In the genomic region with DNA sequence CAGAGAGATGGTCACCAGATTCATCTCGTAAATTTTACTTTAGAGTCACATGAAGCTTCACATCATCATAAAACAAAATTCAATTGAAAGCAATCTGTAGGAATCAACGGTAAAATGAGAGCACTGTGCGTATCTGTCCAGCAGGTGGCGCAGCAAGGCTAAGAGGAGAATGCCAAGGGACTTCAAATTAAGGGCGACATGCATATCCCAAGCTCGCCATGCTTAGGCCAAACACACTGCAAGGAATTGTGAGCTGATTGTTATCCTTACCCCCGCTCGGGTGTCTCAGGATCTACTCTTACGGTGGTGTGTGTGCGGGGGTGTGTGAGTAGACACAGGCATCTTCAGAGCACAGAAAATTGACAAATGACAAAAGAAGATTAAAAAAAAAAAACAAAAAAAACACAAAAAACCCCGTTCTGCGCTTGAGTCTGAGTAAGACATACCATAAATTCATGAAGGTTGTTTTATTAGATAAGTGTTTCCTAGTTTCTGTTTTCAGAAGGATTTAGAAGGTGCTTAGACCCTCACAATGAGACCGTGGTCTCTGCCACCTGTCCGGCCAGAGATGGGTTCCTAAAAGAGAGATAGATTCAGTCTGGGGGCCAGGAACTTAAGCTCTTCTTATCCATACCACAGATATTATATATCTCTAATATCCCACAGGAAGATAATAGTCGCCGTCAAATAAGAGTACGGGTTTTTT, we compare ENCODE assay signal across 8 mouse cellular contexts.
DNase-seq lines count a peak whose midpoint lies in the region; ATAC-seq lines count a peak whose summit lies in the region.

No protein-coding gene starts in this region.

- H3K9me3 ChIP-seq in embryonic facial prominence, embryonic 11.5 days (replicated peaks; ENCODE audit: control insufficient read depth, low read length) = no peaks in the 10 kb centered on the region
- H3K9me3 ChIP-seq in limb, embryonic 12.5 days = no peaks in the 10 kb centered on the region
- no peaks in the 10 kb centered on the region for H3K9me3 ChIP-seq in midbrain, embryonic 16.5 days (replicated peaks; ENCODE audit: control insufficient read depth, low read length, poor library complexity, severe bottlenecking)
- H3K9me3 ChIP-seq in stomach, embryonic 16.5 days (replicated peaks; ENCODE audit: control insufficient read depth, low read length) = no peaks in the 10 kb centered on the region

- H3K9ac ChIP-seq in embryonic facial prominence, embryonic 11.5 days (replicated peaks; ENCODE audit: low read length) = no peak overlapping the region
- no peak overlapping the region for H3K9ac ChIP-seq in limb, embryonic 12.5 days (replicated peaks)
- peak overlapping the region; percentile 52; the same call in 1 of the 2 replicates for H3K9ac ChIP-seq in midbrain, embryonic 16.5 days (ENCODE audit: low read depth, low read length)
- no peak overlapping the region for H3K9ac ChIP-seq in stomach, embryonic 16.5 days (ENCODE audit: low read length)

- H3K36me3 ChIP-seq in embryonic facial prominence, embryonic 11.5 days (replicated peaks; ENCODE audit: control insufficient read depth, insufficient read depth, low read depth, low read length) = no peaks in the 10 kb centered on the region
- no peaks in the 10 kb centered on the region for H3K36me3 ChIP-seq in limb, embryonic 12.5 days
- H3K36me3 ChIP-seq in midbrain, embryonic 16.5 days (ENCODE audit: control insufficient read depth, insufficient read depth, low read length) = no peaks in the 10 kb centered on the region
- no peaks in the 10 kb centered on the region for H3K36me3 ChIP-seq in stomach, embryonic 16.5 days (ENCODE audit: control insufficient read depth, insufficient read depth, low read length)

- H3K4me3 ChIP-seq in embryonic facial prominence, embryonic 11.5 days (ENCODE audit: low read depth, low read length) = no peak overlapping the region
- H3K4me3 ChIP-seq in limb, embryonic 12.5 days (replicated peaks) = no peak overlapping the region
- H3K4me3 ChIP-seq in midbrain, embryonic 16.5 days (ENCODE audit: low read depth, low read length) = peak overlapping the region; percentile 19; the same call in 1 of the 2 replicates
- H3K4me3 ChIP-seq in stomach, embryonic 16.5 days (replicated peaks; ENCODE audit: low read length) = no peak overlapping the region

- no peak overlapping the region for H3K27ac ChIP-seq in embryonic facial prominence, embryonic 11.5 days (replicated peaks; ENCODE audit: low read depth, low read length)
- H3K27ac ChIP-seq in limb, embryonic 12.5 days = no peak overlapping the region
- H3K27ac ChIP-seq in midbrain, embryonic 16.5 days (ENCODE audit: low read length) = no peak overlapping the region
- no peak overlapping the region for H3K27ac ChIP-seq in stomach, embryonic 16.5 days (ENCODE audit: low read length)

- peak; percentile 56; the same call in 1 of the 2 replicates for ATAC-seq in embryonic facial prominence, embryonic 11.5 days (replicated peaks; ENCODE audit: insufficient number of reproducible peaks, low FRiP score, low TSS enrichment, low read depth)
- no peak for ATAC-seq in limb, embryonic 12.5 days (ENCODE audit: insufficient number of reproducible peaks, insufficient read depth, low FRiP score, low TSS enrichment, low read depth)
- ATAC-seq in midbrain, embryonic 16.5 days = peak; percentile 90
- ATAC-seq in stomach, embryonic 16.5 days (ENCODE audit: insufficient read depth, low FRiP score) = no peak

- DNase-seq in gastrocnemius, adult 18-20 months (ENCODE audit: low spot score) = peak; percentile 39
- no peak for DNase-seq in gastrocnemius, adult 8-10 months (ENCODE audit: low spot score in 2 of 2)
- DNase-seq in embryonic facial prominence, embryonic 11.5 days (ENCODE audit: low spot score) = peak; percentile 90
- DNase-seq in heart, adult 9 months (ENCODE audit: low spot score in 2 of 2) = peak; percentile 2 to 24
- peak; percentile 62 for DNase-seq in kidney, adult 9 months

- H3K27me3 ChIP-seq in embryonic facial prominence, embryonic 11.5 days (ENCODE audit: control insufficient read depth, insufficient read depth, low read length) = no peaks in the 10 kb centered on the region
- no peaks in the 10 kb centered on the region for H3K27me3 ChIP-seq in limb, embryonic 12.5 days
- H3K27me3 ChIP-seq in midbrain, embryonic 16.5 days (ENCODE audit: control insufficient read depth, insufficient read depth, low read depth, low read length) = no peaks in the 10 kb centered on the region
- H3K27me3 ChIP-seq in stomach, embryonic 16.5 days (ENCODE audit: control insufficient read depth, insufficient read depth, low read length) = no peaks in the 10 kb centered on the region

- 15% methylated on average over 17 of the region's 17 CpGs for WGBS in embryonic facial prominence, embryonic 11.5 days
- 17% methylated on average over 17 of the region's 17 CpGs for WGBS in limb, embryonic 12.5 days
- 16% methylated on average over 17 of the region's 17 CpGs for WGBS in midbrain, embryonic 16.5 days
- 16% methylated on average over 17 of the region's 17 CpGs for WGBS in stomach, embryonic 16.5 days

- peak overlapping the region; percentile 8 for H3K4me2 ChIP-seq in embryonic facial prominence, embryonic 11.5 days (ENCODE audit: low read depth, low read length)
- peak overlapping the region; percentile 33; the same call in 1 of the 2 replicates for H3K4me2 ChIP-seq in limb, embryonic 12.5 days
- H3K4me2 ChIP-seq in midbrain, embryonic 16.5 days (ENCODE audit: low read length) = peak overlapping the region; percentile 56
- peak overlapping the region; percentile 24; the same call in 1 of the 2 replicates for H3K4me2 ChIP-seq in stomach, embryonic 16.5 days (ENCODE audit: low read depth, low read length)

- H3K4me1 ChIP-seq in embryonic facial prominence, embryonic 11.5 days (ENCODE audit: control insufficient read depth, insufficient read depth, low read length) = no peaks in the 10 kb centered on the region
- no peaks in the 10 kb centered on the region for H3K4me1 ChIP-seq in limb, embryonic 12.5 days (replicated peaks)
- H3K4me1 ChIP-seq in midbrain, embryonic 16.5 days (ENCODE audit: control insufficient read depth, insufficient read depth, low read length) = peaks cover 4% of the 10 kb centered on the region
- no peaks in the 10 kb centered on the region for H3K4me1 ChIP-seq in stomach, embryonic 16.5 days (ENCODE audit: control insufficient read depth, insufficient read depth, low read length)

Comparison
In these comparisons a context has a peak if more than half of its experiments do, and no peak if none do; other contexts are left out.
1. DNase-seq: peak in gastrocnemius, adult 18-20 months (single experiment), embryonic facial prominence, embryonic 11.5 days (single experiment), heart, adult 9 months (2 of 2) and kidney, adult 9 months (single experiment); none in gastrocnemius, adult 8-10 months (0 of 2).
2. ATAC-seq: peak in embryonic facial prominence, embryonic 11.5 days (single experiment) and midbrain, embryonic 16.5 days (single experiment); none in limb, embryonic 12.5 days (single experiment) and stomach, embryonic 16.5 days (single experiment).
3. Peak in every context shown above with its lines, with median percentiles within 50 percentile points of each other: H3K4me2 ChIP-seq.